Mouse (Mus musculus) cerebellum, adult 18-20 months (tissue): ENCODE measurements around the gene Vmn1r195.
"Not testable (repeated sequence)": the region's sequence is repeated elsewhere in the genome, so short reads cannot be mapped to it uniquely, and the experiment has no call there.

ENCODE experiments used
- DNase-seq, 2 experiments: peaks; one replicate each; pipeline ENCODE4 v3.0.0; 2021

Gene Vmn1r195

GRCm38 (mm10) chr13:22270222-22270621 lies at the start of gene Vmn1r195:
Gene Vmn1r195 (plus strand): TSS chr13:22270522.
- DNase-seq = not testable (repeated sequence)

GRCm38 (mm10) chr13:22223060-22223459 lies 47.3 kb upstream of the Vmn1r195 start, which contains the start of gene Vmn1r193:
Gene Vmn1r193 (minus strand): TSS chr13:22223160.
- DNase-seq = not testable (repeated sequence)

- DNase-seq = no peak
Measured at GRCm38 (mm10) chr13:22243915-22244314, 26.4 kb upstream of the Vmn1r195 start, which contains the start of gene Vmn1r194. Gene Vmn1r194 (plus strand): TSS chr13:22244215.

- DNase-seq = no peak
Measured at GRCm38 (mm10) chr13:22271721-22272120, 1.4 kb downstream of the Vmn1r195 start.

GRCm38 (mm10) chr13:22284578-22284977 lies 14.3 kb downstream of the Vmn1r195 start:
- no peak for DNase-seq

- DNase-seq = no peak
Measured at GRCm38 (mm10) chr13:22289620-22290019, 19.3 kb downstream of the Vmn1r195 start, which contains the start of gene Vmn1r196. Gene Vmn1r196 (plus strand): TSS chr13:22289920.

- not testable (repeated sequence) for DNase-seq
Measured at GRCm38 (mm10) chr13:22308075-22308474, 37.8 kb downstream of the Vmn1r195 start.

- no peak for DNase-seq
Measured at GRCm38 (mm10) chr13:22315361-22315760, 45.0 kb downstream of the Vmn1r195 start.

- no peak for DNase-seq
Measured at GRCm38 (mm10) chr13:22317366-22317765, 47.0 kb downstream of the Vmn1r195 start.

GRCm38 (mm10) chr13:22320091-22320490 lies 49.8 kb downstream of the Vmn1r195 start:
- no peak for DNase-seq

GRCm38 (mm10) chr13:22324289-22324688 lies 54.0 kb downstream of the Vmn1r195 start, which contains the start of gene Vmn1r197:
Gene Vmn1r197 (plus strand): TSS chr13:22324589.
- DNase-seq = no peak
